Mouse (Mus musculus) hindbrain, embryonic 16.5 days (tissue): ENCODE data around the gene Rnf26. TPM values are rescaled to one million over a fixed set of nuclear protein-coding genes. Genes with fewer than 3 reads are reported as not detected.
"Not testable (repeated sequence)": the region's sequence is repeated elsewhere in the genome, so short reads cannot be mapped to it uniquely, and the experiment has no call there.

Experiments used
- ATAC-seq: fragments of 200-750 bp; cut with Nextera tagmentation; 2 replicates; pipeline ENCODE4 v1.8.0; 2017; ENCODE audit warnings: moderate TSS enrichment, moderate library complexity
- H3K27ac ChIP-seq: fragments of 300-500 bp; sonication (generic); 2 replicates; pipeline ENCODE4 v1.5.1; 2014; ENCODE audit warnings: low read depth, mild to moderate bottlenecking, control low read depth, low read length, moderate library complexity
- H3K27me3 ChIP-seq: fragments of 300-500 bp; sonication (generic); replicated peaks from 2 replicates; pipeline ENCODE4 v1.6.1; 2014; ENCODE audit warnings: low read length; ENCODE audit not compliant: control insufficient read depth, insufficient read depth
- H3K36me3 ChIP-seq: fragments of 300-500 bp; sonication (generic); 2 replicates; pipeline ENCODE4 v1.6.1; 2014; ENCODE audit warnings: mild to moderate bottlenecking, low read length, moderate library complexity, mixed read lengths; ENCODE audit not compliant: control insufficient read depth, insufficient read depth
- H3K4me1 ChIP-seq: fragments of 300-500 bp; sonication (generic); 2 replicates; pipeline ENCODE4 v1.6.1; 2014; ENCODE audit warnings: low read depth, low read length; ENCODE audit not compliant: control insufficient read depth, insufficient read depth
- H3K4me2 ChIP-seq: fragments of 300-500 bp; sonication (generic); 2 replicates; pipeline ENCODE4 v1.6.1; 2014; ENCODE audit warnings: mild to moderate bottlenecking, low read length, control low read depth, moderate library complexity
- H3K4me3 ChIP-seq: fragments of 300-500 bp; sonication (generic); 2 replicates; pipeline ENCODE4 v1.5.1; 2014; ENCODE audit warnings: mild to moderate bottlenecking, low read length, control low read depth, moderate library complexity
- H3K9ac ChIP-seq: fragments of 300-500 bp; sonication (generic); 2 replicates; pipeline ENCODE4 v1.6.1; 2014; ENCODE audit warnings: low read depth, mild to moderate bottlenecking, control low read depth, low read length, moderate library complexity
- H3K9me3 ChIP-seq: fragments of 300-500 bp; sonication (generic); 2 replicates; pipeline ENCODE4 v1.6.1; 2014; ENCODE audit warnings: mild to moderate bottlenecking, low read length, moderate library complexity; ENCODE audit not compliant: control insufficient read depth
- WGBS: fragments of 180-500 bp; shearing (Covaris S2); extraction: QIAGEN DNeasy Blood & Tissue Kit; methylation state at CpG from one replicate; pipeline ENCODE4 v1.1.7; 2014; 5-methylcytosine and 5-hydroxymethylcytosine counted together
- polyA plus RNA-seq: library from polyadenylated mRNA; unstranded; fragments of >200 nt; fragmentation: Nextera tagmentation; extraction: Ambion mirVana; gene quantifications from 2 replicates; pipeline ENCODE4 v1.2.1, GENCODE M21; 2015

Rnf26 gene
- polyA plus RNA-seq, 1 experiment from 2014 or later, result 33.0 TPM

- 100% methylated on average over 2 of the region's 2 CpGs for WGBS
- H3K4me1 ChIP-seq, result peaks cover 10% of the 10 kb centered on the region
- no peak overlapping the region for H3K9ac ChIP-seq
- H3K27me3 ChIP-seq, result no peaks in the 10 kb centered on the region
- no peaks in the 10 kb centered on the region for H3K36me3 ChIP-seq
- no peak overlapping the region for H3K4me3 ChIP-seq
- no peak overlapping the region for H3K4me2 ChIP-seq
- H3K27ac ChIP-seq, result no peak overlapping the region
- no peak for ATAC-seq
- no peaks in the 10 kb centered on the region for H3K9me3 ChIP-seq
Observed at GRCm38 (mm10) chr9:44114453-44114852, 1.1 kb upstream of the Rnf26 start.

GRCm38 (mm10) chr9:44111909-44112308, 1.4 kb downstream of the Rnf26 start:
- not testable (repeated sequence) for H3K36me3 ChIP-seq, H3K9me3 ChIP-seq, H3K27me3 ChIP-seq, H3K4me2 ChIP-seq, H3K4me3 ChIP-seq, H3K9ac ChIP-seq, H3K27ac ChIP-seq, ATAC-seq
- peaks cover 34% of the 10 kb centered on the region for H3K4me1 ChIP-seq
- WGBS, result 64% methylated on average over 8 of the region's 12 CpGs

- WGBS, result 36% methylated on average over 9 of the region's 9 CpGs
- H3K4me1 ChIP-seq, result peaks cover 42% of the 10 kb centered on the region
Observed at GRCm38 (mm10) chr9:44109360-44110095, 3.8 kb downstream of the Rnf26 start.

GRCm38 (mm10) chr9:44108269-44109055, 4.9 kb downstream of the Rnf26 start:
- H3K4me2 ChIP-seq, result peak overlapping the region; percentile 47
- WGBS, result 73% methylated on average over 31 of the region's 31 CpGs
- no peaks in the 10 kb centered on the region for H3K9me3 ChIP-seq
- no peak for ATAC-seq
- no peak overlapping the region for H3K4me3 ChIP-seq
- no peaks in the 10 kb centered on the region for H3K27me3 ChIP-seq
- no peak overlapping the region for H3K27ac ChIP-seq
- peak overlapping the region; percentile 44; the same call in 1 of the 2 replicates for H3K9ac ChIP-seq
- no peaks in the 10 kb centered on the region for H3K36me3 ChIP-seq
- peaks cover 42% of the 10 kb centered on the region for H3K4me1 ChIP-seq

More at GRCm38 (mm10) chr9:44109360-44110095, 3.8 kb downstream of the Rnf26 start:
- no peak overlapping the region for H3K9ac ChIP-seq
- ATAC-seq, result no peak
- no peak overlapping the region for H3K4me3 ChIP-seq
- H3K36me3 ChIP-seq, result no peaks in the 10 kb centered on the region
- no peaks in the 10 kb centered on the region for H3K9me3 ChIP-seq
- H3K27ac ChIP-seq, result no peak overlapping the region
- peak overlapping the region; percentile 11 for H3K4me2 ChIP-seq
- no peaks in the 10 kb centered on the region for H3K27me3 ChIP-seq

- H3K4me2 ChIP-seq, result peak overlapping the region; percentile 47
- peak overlapping the region; percentile 80 for H3K27ac ChIP-seq
- H3K27me3 ChIP-seq, result no peaks in the 10 kb centered on the region
- WGBS, result 28% methylated on average over 25 of the region's 25 CpGs
- H3K4me1 ChIP-seq, result peaks cover 42% of the 10 kb centered on the region
- no peaks in the 10 kb centered on the region for H3K9me3 ChIP-seq
- peak; percentile 21 for ATAC-seq
- H3K9ac ChIP-seq, result peak overlapping the region; percentile 44
- peak overlapping the region; percentile 6; the same call in 1 of the 2 replicates for H3K4me3 ChIP-seq
- H3K36me3 ChIP-seq, result no peaks in the 10 kb centered on the region
Observed at GRCm38 (mm10) chr9:44107557-44108179, 5.6 kb downstream of the Rnf26 start.

- Histone ChIP-seq H3K9ac (peak within 1 kb of the TSS; percentile 44), H3K4me1 (peaks cover 42% of the 10 kb centered on the region), H3K4me2 (peak within 1 kb of the TSS; percentile 47), H3K4me3 (peak within 1 kb of the TSS; percentile 6; the same call in 1 of the 2 replicates), H3K27me3 (no peaks in the 10 kb centered on the region), H3K9me3 (no peaks in the 10 kb centered on the region), H3K27ac (peak within 1 kb of the TSS; percentile 80), H3K36me3 (no peaks in the 10 kb centered on the region)
- 29% methylated on average over 8 of the region's 8 CpGs for WGBS
- ATAC-seq, result peak; percentile 87
Observed at GRCm38 (mm10) chr9:44107110-44107509, 6.2 kb downstream of the Rnf26 start, which contains the start of gene C1qtnf5. Gene C1qtnf5, plus strand, starts transcription at chr9:44107245.

GRCm38 (mm10) chr9:44106596-44106995, 6.7 kb downstream of the Rnf26 start:
- Histone ChIP-seq H3K27me3 (no peaks in the 10 kb centered on the region), H3K4me1 (peaks cover 42% of the 10 kb centered on the region), H3K36me3 (no peaks in the 10 kb centered on the region), H3K9ac (no peak overlapping the region), H3K4me2 (no peak overlapping the region), H3K4me3 (no peak overlapping the region), H3K9me3 (no peaks in the 10 kb centered on the region), H3K27ac (peak overlapping the region; percentile 80)
- WGBS, result 74% methylated on average over 4 of the region's 4 CpGs
- no peak for ATAC-seq

- H3K4me1 ChIP-seq, result peaks cover 42% of the 10 kb centered on the region
- no peaks in the 10 kb centered on the region for H3K9me3 ChIP-seq
- no peak overlapping the region for H3K9ac ChIP-seq
- 74% methylated on average over 7 of the region's 7 CpGs for WGBS
- no peak overlapping the region for H3K4me3 ChIP-seq
- ATAC-seq, result no peak
- no peaks in the 10 kb centered on the region for H3K27me3 ChIP-seq
- no peaks in the 10 kb centered on the region for H3K36me3 ChIP-seq
- H3K4me2 ChIP-seq, result no peak overlapping the region
- no peak overlapping the region; the same call in 1 of the 2 replicates for H3K27ac ChIP-seq
Observed at GRCm38 (mm10) chr9:44106182-44106581, 7.1 kb downstream of the Rnf26 start.

GRCm38 (mm10) chr9:44105781-44106180, 7.5 kb downstream of the Rnf26 start:
- Histone ChIP-seq H3K9me3 (no peaks in the 10 kb centered on the region), H3K4me1 (peaks cover 42% of the 10 kb centered on the region), H3K9ac (no peak overlapping the region), H3K36me3 (no peaks in the 10 kb centered on the region), H3K27ac (no peak overlapping the region), H3K27me3 (no peaks in the 10 kb centered on the region), H3K4me3 (no peak overlapping the region), H3K4me2 (no peak overlapping the region)
- WGBS, result 91% methylated on average over 10 of the region's 10 CpGs
- ATAC-seq, result no peak
